Mouse (Mus musculus) spleen, adult 12 weeks (tissue): ENCODE data around the gene Sumo3.

Experiments used
- DNase-seq: peaks from one replicate; pipeline ENCODE4 v3.0.0; 2022; ENCODE audit warnings: low spot score

The Sumo3 gene

GRCm38 (mm10) chr10:77605908-77606826 is at the start of gene Sumo3, which contains the start of gene Gm49325:
Gene Sumo3, plus strand, starts transcription at chr10:77606097.
Gene Gm49325, plus strand, starts transcription at chr10:77606197.
- DNase-seq = peak; percentile 100

GRCm38 (mm10) chr10:77556631-77557030 is 49.3 kb upstream of the Sumo3 start:
- DNase-seq = no peak

GRCm38 (mm10) chr10:77557641-77558040 is 48.3 kb upstream of the Sumo3 start:
- no peak for DNase-seq

- no peak for DNase-seq
These were observed 45.8 kb upstream of the Sumo3 start for GRCm38 (mm10) chr10:77560090-77560489.

GRCm38 (mm10) chr10:77560830-77561229 is 45.1 kb upstream of the Sumo3 start:
- DNase-seq = no peak

GRCm38 (mm10) chr10:77561508-77561907 is 44.4 kb upstream of the Sumo3 start:
- no peak for DNase-seq

- DNase-seq = no peak
These were observed 40.9 kb upstream of the Sumo3 start for GRCm38 (mm10) chr10:77565005-77565404.

- DNase-seq = peak; percentile 61
These were observed 39.2 kb upstream of the Sumo3 start for GRCm38 (mm10) chr10:77566651-77567050.

GRCm38 (mm10) chr10:77569481-77569880 is 36.4 kb upstream of the Sumo3 start:
- no peak for DNase-seq

GRCm38 (mm10) chr10:77569973-77570658 is 35.8 kb upstream of the Sumo3 start:
- DNase-seq = no peak

- no peak for DNase-seq
These were observed 33.7 kb upstream of the Sumo3 start for GRCm38 (mm10) chr10:77572225-77572624.

GRCm38 (mm10) chr10:77573162-77573561 is 32.7 kb upstream of the Sumo3 start:
- no peak for DNase-seq

GRCm38 (mm10) chr10:77580027-77580920 is 25.6 kb upstream of the Sumo3 start:
- DNase-seq = no peak

GRCm38 (mm10) chr10:77581023-77581407 is 24.9 kb upstream of the Sumo3 start:
- DNase-seq = no peak

GRCm38 (mm10) chr10:77581408-77582284 is 24.3 kb upstream of the Sumo3 start, which contains the start of gene Pttg1ip:
Gene Pttg1ip, plus strand, starts transcription at chr10:77581720.
- peak; percentile 91 for DNase-seq

GRCm38 (mm10) chr10:77582285-77582618 is 23.6 kb upstream of the Sumo3 start:
- no peak for DNase-seq

- no peak for DNase-seq
These were observed 22.0 kb upstream of the Sumo3 start for GRCm38 (mm10) chr10:77583795-77584422.

GRCm38 (mm10) chr10:77586637-77587036 is 19.3 kb upstream of the Sumo3 start:
- DNase-seq = no peak

- DNase-seq = no peak
These were observed 18.7 kb upstream of the Sumo3 start for GRCm38 (mm10) chr10:77587091-77587775.

- DNase-seq = no peak
These were observed 17.9 kb upstream of the Sumo3 start for GRCm38 (mm10) chr10:77588036-77588435.
